Mouse (Mus musculus) liver, embryonic 14.5 days (tissue): Measurements from ENCODE around the gene Lmo3.

Experiments used
- CTCF ChIP-seq: IDR thresholded peaks from 2 replicates; pipeline ENCODE4 v1.5.1; 2016; ENCODE audit warnings: antibody characterized with exemption, low read depth, control low read depth
- EP300 ChIP-seq: IDR thresholded peaks from 2 replicates; pipeline ENCODE4 v1.6.1; 2016; ENCODE audit warnings: antibody characterized with exemption, low read depth

- TF ChIP-seq CTCF: no peak
- TF ChIP-seq EP300: no peak
Measured at GRCm38 (mm10) chr6:138582506-138583000, 785 bp upstream of the Lmo3 start.
